Mouse (Mus musculus) ES-Bruce4 (cell line): ENCODE data around the gene Kdelc2. TPM values are rescaled to one million over a fixed set of nuclear protein-coding genes. Genes with fewer than 3 reads are reported as not detected.
A peak's percentile ranks its signal among the peaks of the same experiment; 100 is the strongest.

ENCODE experiments used
- H3K27ac ChIP-seq: 2 replicates; pipeline ENCODE4 v1.5.1; 2012; ENCODE audit warnings: low read length, inconsistent platforms; ENCODE audit not compliant: insufficient read depth
- H3K27me3 ChIP-seq: 2 replicates; pipeline ENCODE4 v1.6.1; 2012; ENCODE audit warnings: mild to moderate bottlenecking, low read length, inconsistent platforms; ENCODE audit not compliant: control insufficient read depth, poor library complexity, insufficient read depth, severe bottlenecking
- H3K36me3 ChIP-seq: 2 replicates; pipeline ENCODE4 v1.6.1; 2012; ENCODE audit warnings: inconsistent platforms, mild to moderate bottlenecking, low read length, moderate library complexity; ENCODE audit not compliant: control insufficient read depth, poor library complexity, insufficient read depth, severe bottlenecking
- H3K4me1 ChIP-seq: one replicate; pipeline ENCODE4 v1.8.1; 2011; ENCODE audit warnings: low read length; ENCODE audit not compliant: control insufficient read depth, insufficient read depth
- H3K4me3 ChIP-seq: 2 replicates; pipeline ENCODE4 v1.5.1; 2011; ENCODE audit warnings: low read depth, mild to moderate bottlenecking, low read length
- H3K9ac ChIP-seq: 2 replicates; pipeline ENCODE4 v1.6.1; 2012; ENCODE audit warnings: low read depth, mild to moderate bottlenecking, inconsistent platforms; ENCODE audit not compliant: poor library complexity, severe bottlenecking
- H3K9me3 ChIP-seq: replicated peaks from 2 replicates; pipeline ENCODE4 v1.6.1; 2012; ENCODE audit warnings: mild to moderate bottlenecking, low read length, inconsistent platforms; ENCODE audit not compliant: control insufficient read depth, poor library complexity, insufficient read depth, severe bottlenecking
- CTCF ChIP-seq: IDR thresholded peaks from one replicate; pipeline ENCODE4 v1.8.1; 2011; ENCODE audit warnings: low read depth, low read length
- EP300 ChIP-seq: IDR thresholded peaks from 2 replicates; pipeline ENCODE4 v1.6.1; 2011; ENCODE audit warnings: low read depth, low read length; ENCODE audit not compliant: insufficient read depth
- POLR2A ChIP-seq: IDR thresholded peaks from one replicate; pipeline ENCODE4 v1.8.1; 2011; ENCODE audit warnings: low read length; ENCODE audit not compliant: insufficient read depth
- polyA plus RNA-seq: library from polyadenylated mRNA; stranded (reverse); fragments of >200 nt; gene quantifications from 2 replicates; pipeline ENCODE4 v1.2.4, GENCODE M21; 2011; ENCODE audit warnings: low read depth; ENCODE audit not compliant: missing spikeins, insufficient read depth, insufficient read length

Gene Kdelc2
- polyA plus RNA-seq, 1 experiment: 16.9 TPM

- Histone ChIP-seq H3K27ac (no peak overlapping the region), H3K27me3 (no peaks in the 10 kb centered on the region), H3K4me1 (no peaks in the 10 kb centered on the region), H3K4me3 (no peak overlapping the region), H3K9me3 (no peaks in the 10 kb centered on the region), H3K9ac (no peak overlapping the region), H3K36me3 (no peaks in the 10 kb centered on the region)
- TF ChIP-seq CTCF (no peak), EP300 (no peak), POLR2A (no peak)
These were observed 6.3 kb downstream of the Kdelc2 start for GRCm38 (mm10) chr9:53390136-53390535.

- H3K9ac ChIP-seq: peak overlapping the region; percentile 59; the same call in 1 of the 2 replicates
- no peaks in the 10 kb centered on the region for H3K9me3 ChIP-seq
These were observed 14.0 kb downstream of the Kdelc2 start for GRCm38 (mm10) chr9:53397685-53398387.

GRCm38 (mm10) chr9:53398388-53398700, 14.5 kb downstream of the Kdelc2 start:
- Histone ChIP-seq H3K4me1 (no peaks in the 10 kb centered on the region), H3K27me3 (no peaks in the 10 kb centered on the region), H3K4me3 (peak overlapping the region; percentile 27), H3K36me3 (no peaks in the 10 kb centered on the region), H3K9ac (peak overlapping the region; percentile 59; the same call in 1 of the 2 replicates), H3K9me3 (no peaks in the 10 kb centered on the region), H3K27ac (no peak overlapping the region)
- no peak for TF ChIP-seq POLR2A
- no peak for TF ChIP-seq EP300
- TF ChIP-seq CTCF: peak; percentile 65

More at GRCm38 (mm10) chr9:53397685-53398387, 14.0 kb downstream of the Kdelc2 start:
- Histone ChIP-seq H3K4me3 (peak overlapping the region; percentile 27), H3K27me3 (no peaks in the 10 kb centered on the region), H3K27ac (no peak overlapping the region), H3K4me1 (no peaks in the 10 kb centered on the region), H3K36me3 (no peaks in the 10 kb centered on the region)
- TF ChIP-seq CTCF (no peak), POLR2A (no peak)

- Histone ChIP-seq H3K27ac (no peak overlapping the region), H3K27me3 (no peaks in the 10 kb centered on the region), H3K9ac (no peak overlapping the region), H3K4me1 (no peaks in the 10 kb centered on the region), H3K36me3 (no peaks in the 10 kb centered on the region), H3K4me3 (no peak overlapping the region), H3K9me3 (no peaks in the 10 kb centered on the region)
- TF ChIP-seq CTCF: no peak
These were observed 15.7 kb downstream of the Kdelc2 start for GRCm38 (mm10) chr9:53399537-53399936.

DNA sequence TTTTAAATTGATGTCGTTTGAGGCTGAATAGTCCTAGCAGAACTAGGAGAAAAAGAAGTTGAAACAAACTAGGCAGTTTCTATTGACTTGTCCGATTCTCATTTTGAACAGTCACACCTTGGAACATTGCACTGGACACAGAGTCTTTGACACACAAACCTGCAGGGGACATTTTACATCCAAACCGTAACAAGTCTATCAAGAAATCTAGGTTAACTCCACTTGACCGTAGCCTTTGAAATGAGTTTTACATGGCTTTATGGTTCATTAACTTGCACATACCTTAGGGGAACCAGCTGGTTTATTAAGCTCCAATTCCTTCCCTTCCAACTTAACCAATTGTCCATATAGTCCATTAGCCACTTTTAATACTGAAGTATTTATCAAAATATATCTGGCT, 16.9 kb downstream of the Kdelc2 start:
- Histone ChIP-seq H3K4me1 (no peaks in the 10 kb centered on the region), H3K36me3 (no peaks in the 10 kb centered on the region), H3K27me3 (no peaks in the 10 kb centered on the region), H3K27ac (no peak overlapping the region), H3K4me3 (no peak overlapping the region), H3K9ac (no peak overlapping the region), H3K9me3 (no peaks in the 10 kb centered on the region)
- TF ChIP-seq EP300: no peak
- TF ChIP-seq POLR2A: no peak
- no peak for TF ChIP-seq CTCF

- Histone ChIP-seq H3K9me3 (no peaks in the 10 kb centered on the region), H3K27me3 (no peaks in the 10 kb centered on the region), H3K4me1 (no peaks in the 10 kb centered on the region), H3K4me3 (no peak overlapping the region), H3K9ac (no peak overlapping the region), H3K27ac (no peak overlapping the region), H3K36me3 (no peaks in the 10 kb centered on the region)
- TF ChIP-seq EP300 (no peak), POLR2A (no peak), CTCF (no peak)
These were observed 17.3 kb downstream of the Kdelc2 start for GRCm38 (mm10) chr9:53401146-53401545.
